Mouse (Mus musculus) myocyte (in vitro differentiated cells): ENCODE results near the gene Cox4i1.

ENCODE experiments used
- MAX ChIP-seq: IDR thresholded peaks from one replicate; pipeline ENCODE4 v1.6.1; 2011; ENCODE audit warnings: low read depth, mild to moderate bottlenecking, control low read depth
- POLR2A ChIP-seq: IDR thresholded peaks from one replicate; pipeline ENCODE4 v1.6.1; 2011; ENCODE audit warnings: low read depth, mild to moderate bottlenecking, control low read depth, moderate library complexity; ENCODE audit not compliant: insufficient read length
- USF1 ChIP-seq: IDR thresholded peaks from one replicate; pipeline ENCODE4 v1.6.1; 2011; ENCODE audit warnings: low read depth, mild to moderate bottlenecking, control low read depth, moderate library complexity

- TF ChIP-seq POLR2A (no peak), USF1 (no peak), MAX (no peak)
These were observed 2.1 kb upstream of the Cox4i1 start for GRCm38 (mm10) chr8:120665726-120666455.
